Mouse (Mus musculus): ENCODE results near the gene Fxr1. TPM values are rescaled to one million over a fixed set of nuclear protein-coding genes. Genes with fewer than 3 reads are reported as not detected.
A peak's percentile ranks its signal among the peaks of the same experiment; 100 is the strongest.
"Not testable (repeated sequence)": the region's sequence is repeated elsewhere in the genome, so short reads cannot be mapped to it uniquely, and the experiment has no call there.

Fxr1 gene
- 10 to 100 TPM; 80.6 to 82.9 TPM for total RNA-seq (2021)

GRCm38 (mm10) chr3:34019540-34020381 lies at the start of gene Fxr1:
Gene Fxr1, plus strand, starts transcription at chr3:34019943.
- DNase-seq (ENCODE audit: extremely low spot score in 1 of 2, low spot score in 1 of 2): peak; percentile 65 to 77

DNA sequence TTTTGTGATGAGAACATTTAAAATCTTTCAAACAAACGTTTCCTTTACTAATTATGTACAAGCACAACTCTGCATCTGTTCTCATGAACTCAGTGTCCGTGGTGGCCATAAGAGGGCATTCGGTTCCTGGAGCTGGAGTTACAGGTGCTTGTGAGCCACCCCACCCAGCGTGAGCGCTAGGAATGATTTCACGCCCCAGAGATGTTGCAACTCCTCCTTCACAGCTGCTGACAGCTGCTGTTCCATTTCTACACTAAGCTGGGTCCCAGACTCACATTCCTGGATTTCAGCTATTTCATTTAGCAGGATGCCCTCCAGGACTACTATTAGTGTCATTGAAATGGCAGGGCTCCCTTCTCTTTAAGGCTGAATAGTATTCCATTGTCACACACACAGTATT lies 40.3 kb upstream of the Fxr1 start:
- DNase-seq (ENCODE audit: extremely low spot score in 1 of 2, low spot score in 1 of 2): no peak

- no peak for DNase-seq (ENCODE audit: extremely low spot score in 1 of 2, low spot score in 1 of 2)
Observed at GRCm38 (mm10) chr3:33982746-33983145, 37.0 kb upstream of the Fxr1 start.

- DNase-seq (ENCODE audit: extremely low spot score in 1 of 2, low spot score in 1 of 2): no peak
Observed at GRCm38 (mm10) chr3:33989302-33989701, 30.4 kb upstream of the Fxr1 start.

DNA sequence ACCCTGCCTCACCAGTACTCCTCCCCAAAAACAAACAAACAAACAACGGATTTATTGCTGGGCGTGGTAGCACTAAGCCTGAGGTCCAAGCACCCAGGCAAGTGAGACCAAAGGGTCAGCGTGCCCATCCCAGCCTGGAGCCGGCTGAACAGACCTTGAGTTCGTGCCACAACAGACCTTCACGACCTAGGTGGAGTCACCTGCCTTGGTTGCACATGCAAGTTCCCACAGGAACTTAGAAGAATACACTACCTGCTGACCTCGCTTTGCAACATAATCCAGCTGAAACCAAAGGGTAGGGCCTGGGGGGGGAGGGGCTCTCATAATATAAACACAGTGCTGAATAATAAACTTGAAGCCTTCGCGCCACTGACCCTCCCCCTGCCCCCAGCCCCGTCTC lies 29.3 kb upstream of the Fxr1 start:
- DNase-seq (ENCODE audit: extremely low spot score in 1 of 2, low spot score in 1 of 2): no peak

GRCm38 (mm10) chr3:33990921-33991320 lies 28.8 kb upstream of the Fxr1 start:
- no peak for DNase-seq (ENCODE audit: extremely low spot score in 1 of 2, low spot score in 1 of 2)

- DNase-seq (ENCODE audit: extremely low spot score in 1 of 2, low spot score in 1 of 2): no peak
Observed at GRCm38 (mm10) chr3:33993421-33994126, 26.2 kb upstream of the Fxr1 start.

- DNase-seq (ENCODE audit: extremely low spot score in 1 of 2, low spot score in 1 of 2): no peak
Observed at GRCm38 (mm10) chr3:33994127-33994488, 25.6 kb upstream of the Fxr1 start.

- DNase-seq (ENCODE audit: extremely low spot score in 1 of 2, low spot score in 1 of 2): not testable (repeated sequence)
Observed at GRCm38 (mm10) chr3:34001691-34002090, 18.1 kb upstream of the Fxr1 start.

GRCm38 (mm10) chr3:34003860-34004259 lies 15.9 kb upstream of the Fxr1 start:
- DNase-seq (ENCODE audit: extremely low spot score in 1 of 2, low spot score in 1 of 2): no peak

DNA sequence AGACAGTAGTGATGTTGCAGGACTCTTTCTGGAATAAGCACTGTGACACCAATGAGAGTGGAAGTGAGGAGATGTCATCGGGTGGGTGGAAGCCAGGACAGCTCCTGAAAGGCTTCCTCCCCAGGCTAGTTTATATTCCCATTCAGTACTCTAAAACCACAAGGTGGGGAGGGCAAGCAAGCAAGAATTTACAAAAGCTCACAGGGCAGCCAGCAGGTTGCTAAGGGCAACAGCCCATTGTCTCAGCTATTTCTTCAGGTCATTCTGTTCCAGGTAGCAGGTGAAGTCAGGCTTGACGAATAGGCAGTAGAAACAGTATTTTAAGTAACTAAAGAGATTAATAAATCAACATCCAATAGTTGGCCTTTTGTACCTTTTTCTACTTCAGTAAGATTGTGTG lies 13.4 kb upstream of the Fxr1 start:
- DNase-seq (ENCODE audit: extremely low spot score in 1 of 2, low spot score in 1 of 2): no peak

DNA sequence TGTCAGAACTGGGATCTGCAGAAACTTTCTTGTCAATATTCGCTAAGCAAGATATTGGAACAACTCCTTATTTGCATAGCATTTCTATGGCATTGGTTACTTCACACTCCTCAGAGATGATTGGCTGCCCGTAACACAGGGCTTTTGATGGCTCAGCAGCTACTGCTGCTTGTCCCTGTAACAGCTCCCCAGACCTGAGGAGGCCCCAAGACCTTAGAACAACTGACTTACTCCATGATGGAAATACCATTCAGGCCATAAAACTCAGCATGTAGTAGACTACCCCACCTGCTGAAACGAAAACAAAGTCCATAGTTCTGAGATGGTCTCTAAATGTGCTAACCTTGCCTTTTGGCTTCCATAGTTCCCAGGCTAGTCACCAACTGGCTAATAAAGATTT lies 12.9 kb upstream of the Fxr1 start:
- DNase-seq (ENCODE audit: extremely low spot score in 1 of 2, low spot score in 1 of 2): no peak

- no peak for DNase-seq (ENCODE audit: extremely low spot score in 1 of 2, low spot score in 1 of 2)
Observed at GRCm38 (mm10) chr3:34007611-34008010, 12.1 kb upstream of the Fxr1 start.

- DNase-seq (ENCODE audit: extremely low spot score in 1 of 2, low spot score in 1 of 2): no peak
Observed at GRCm38 (mm10) chr3:34008191-34008590, 11.6 kb upstream of the Fxr1 start.

- peak; percentile 5 to 9 for DNase-seq (ENCODE audit: extremely low spot score in 1 of 2, low spot score in 1 of 2)
Observed at GRCm38 (mm10) chr3:34020382-34021258, 877 bp downstream of the Fxr1 start.

DNA sequence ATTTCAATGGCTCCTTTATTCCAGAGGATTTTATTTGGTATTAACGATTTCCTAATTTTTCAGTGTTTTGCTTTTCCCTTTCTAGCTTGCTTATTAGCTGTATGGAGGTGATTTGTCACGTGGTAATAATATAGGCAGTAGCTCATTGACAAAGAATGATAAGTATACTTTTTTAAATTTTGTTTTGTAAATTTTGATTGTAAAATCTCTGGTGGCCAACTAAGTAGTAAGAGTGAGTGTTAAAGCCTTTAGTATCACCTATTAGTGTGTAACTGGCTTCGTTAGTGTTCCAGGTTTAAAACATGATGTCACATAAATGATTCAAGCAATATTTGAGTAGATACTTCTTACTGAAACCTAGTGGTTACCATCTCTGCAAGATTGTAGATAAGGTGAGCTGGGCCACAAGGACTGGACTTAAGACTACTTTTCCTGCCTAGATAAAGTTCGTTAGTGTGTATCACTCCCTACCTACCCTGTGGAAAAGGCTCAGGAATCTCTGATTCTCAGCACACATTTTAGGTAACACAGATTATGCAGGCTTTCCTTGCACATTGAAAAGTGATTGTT lies 1.6 kb downstream of the Fxr1 start:
- no peak for DNase-seq (ENCODE audit: extremely low spot score in 1 of 2, low spot score in 1 of 2)

GRCm38 (mm10) chr3:34028935-34029334 lies 9.2 kb downstream of the Fxr1 start:
- no peak for DNase-seq (ENCODE audit: extremely low spot score in 1 of 2, low spot score in 1 of 2)

GRCm38 (mm10) chr3:34030601-34031000 lies 10.9 kb downstream of the Fxr1 start:
- DNase-seq (ENCODE audit: extremely low spot score in 1 of 2, low spot score in 1 of 2): no peak

- DNase-seq (ENCODE audit: extremely low spot score in 1 of 2, low spot score in 1 of 2): no peak
Observed at GRCm38 (mm10) chr3:34033720-34034364, 14.1 kb downstream of the Fxr1 start.

- no peak for DNase-seq (ENCODE audit: extremely low spot score in 1 of 2, low spot score in 1 of 2)
Observed at GRCm38 (mm10) chr3:34034803-34035202, 15.1 kb downstream of the Fxr1 start.

All from layer of hippocampus, postnatal 25 days (tissue).